Mouse (Mus musculus) kidney, postnatal 14 days (tissue): ENCODE data around the gene Selenof.

Experiments used
- DNase-seq: peaks from one replicate; pipeline ENCODE4 v3.0.0; 2022; ENCODE audit warnings: mixed read lengths

The Selenof gene

GRCm38 (mm10) chr3:144570047-144570815 lies at the start of gene Selenof, which contains the start of gene Hs2st1:
Gene Selenof, plus strand, starts transcription at chr3:144570304.
Gene Hs2st1, minus strand, starts transcription at chr3:144570181.
- peak; percentile 99 for DNase-seq

DNA sequence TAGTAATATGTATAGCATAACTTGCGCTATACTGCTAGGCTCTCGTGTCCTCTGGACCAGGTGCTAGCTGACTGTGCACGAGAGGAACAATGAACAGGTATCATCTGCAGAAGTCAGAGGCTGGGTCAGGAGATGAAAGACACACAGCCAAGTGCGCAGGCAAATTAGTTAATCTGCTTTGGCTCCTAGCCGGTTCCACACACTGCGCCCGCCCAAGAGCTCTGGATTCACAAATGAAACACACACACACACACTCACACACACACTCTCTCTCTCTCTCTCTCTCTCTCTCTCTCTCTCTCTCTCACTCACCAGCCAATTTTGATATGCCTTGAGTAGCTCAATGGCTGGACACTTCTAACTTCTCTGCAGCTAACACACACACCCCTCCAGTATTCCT lies 42.2 kb upstream of the Selenof start:
- DNase-seq = no peak

- peak; percentile 53 for DNase-seq
Measured at GRCm38 (mm10) chr3:144531023-144531422, 39.1 kb upstream of the Selenof start.

DNA sequence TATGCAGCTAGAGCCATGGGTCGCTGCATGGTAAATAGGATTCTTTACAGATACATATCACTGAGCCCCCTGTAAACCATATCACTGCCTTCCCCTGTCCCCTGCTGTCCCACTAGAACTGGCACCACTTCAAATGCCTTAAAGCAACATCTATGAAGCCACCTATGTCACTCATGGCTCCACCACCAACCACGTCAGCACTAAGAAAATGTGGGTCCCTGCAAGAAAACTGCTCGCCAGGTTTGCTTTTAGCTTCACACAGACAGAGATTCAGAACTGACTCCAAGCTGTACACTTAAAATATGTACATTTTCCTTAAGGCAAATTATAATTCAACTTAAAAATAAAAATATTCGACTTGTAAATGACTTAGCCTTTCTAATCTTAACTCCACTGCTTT lies 35.0 kb upstream of the Selenof start:
- DNase-seq = no peak

DNA sequence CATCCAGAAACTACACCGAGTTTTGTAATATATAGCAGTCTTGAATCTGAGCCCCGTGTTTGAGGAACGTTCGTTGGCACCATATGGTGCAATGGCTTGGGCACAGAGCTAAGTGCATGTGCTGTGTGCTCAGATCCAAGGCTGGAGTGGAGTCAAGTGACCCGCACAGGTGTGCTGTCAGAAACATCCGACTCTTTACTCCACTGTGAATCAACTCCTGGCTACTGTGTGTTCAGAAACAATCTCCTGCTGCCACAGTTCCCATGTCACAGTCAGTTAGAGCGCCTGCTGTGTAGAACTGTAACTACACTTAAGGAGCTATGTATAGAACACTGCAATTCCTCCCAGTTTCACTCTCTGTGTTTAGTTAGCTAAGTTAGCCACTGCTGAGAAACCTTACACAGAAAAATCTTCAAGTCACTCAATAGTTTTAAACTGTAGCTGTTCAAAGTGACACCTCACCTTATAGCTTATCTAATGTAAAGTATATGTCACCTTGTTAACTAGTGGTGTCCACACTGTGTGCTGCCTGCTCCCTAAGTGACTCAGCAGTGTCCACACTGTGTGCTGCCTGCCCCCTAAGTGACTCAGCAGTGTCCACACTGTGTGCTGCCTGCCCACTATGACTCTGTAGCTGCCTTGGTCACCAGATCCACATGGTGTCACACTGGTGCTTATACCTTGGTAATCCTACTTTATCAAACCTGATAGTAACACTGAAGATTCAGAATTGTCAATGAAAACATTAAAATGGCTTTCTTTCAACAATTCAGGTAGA lies 32.8 kb upstream of the Selenof start:
- no peak for DNase-seq

GRCm38 (mm10) chr3:144539051-144539450 lies 31.1 kb upstream of the Selenof start:
- no peak for DNase-seq

DNA sequence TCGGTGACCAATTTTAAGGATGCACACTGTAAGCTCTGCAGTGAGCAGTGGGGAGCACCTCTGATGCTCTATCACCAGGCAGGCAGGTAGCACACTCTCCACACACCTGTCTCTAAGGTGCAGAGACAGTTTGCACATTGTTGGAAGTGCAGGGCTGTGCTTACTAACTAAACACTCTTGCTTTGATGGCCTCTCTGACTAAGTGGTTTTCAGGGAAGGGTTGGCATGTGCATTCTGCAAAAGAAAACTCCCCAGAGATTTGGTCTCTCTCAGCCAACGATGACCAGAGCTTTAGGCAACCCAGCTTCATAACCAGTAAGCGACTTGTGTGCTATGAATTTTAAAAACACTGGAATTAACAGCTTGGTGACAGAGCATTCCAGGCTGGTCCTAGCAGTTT lies 29.3 kb upstream of the Selenof start:
- DNase-seq = no peak

DNA sequence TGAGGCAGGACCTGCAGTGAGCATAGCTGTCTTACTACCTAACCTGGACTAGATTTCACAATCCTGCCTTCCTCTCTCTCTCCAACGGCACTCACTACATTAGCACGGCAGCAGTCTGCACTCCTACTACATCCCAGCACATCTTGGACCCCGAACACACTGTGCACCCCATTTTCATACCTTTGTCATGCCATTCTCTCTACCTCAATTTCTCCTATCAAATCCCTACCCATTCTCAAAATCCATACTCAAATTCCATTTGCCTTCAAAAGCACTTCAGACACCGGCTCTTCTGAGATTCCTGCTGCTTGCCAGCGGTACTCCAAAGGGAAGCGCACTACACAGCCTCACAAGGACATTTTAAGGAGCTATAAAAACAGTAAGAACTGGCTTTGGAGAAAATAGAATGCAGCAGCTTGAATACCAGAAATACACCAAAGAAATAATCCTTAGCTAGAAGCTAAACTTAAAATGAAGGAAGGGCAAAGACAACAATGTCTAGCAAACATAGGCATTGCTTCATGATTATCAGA lies 28.1 kb upstream of the Selenof start:
- DNase-seq = no peak

- no peak for DNase-seq
Measured at GRCm38 (mm10) chr3:144545152-144545551, 25.0 kb upstream of the Selenof start.

DNA sequence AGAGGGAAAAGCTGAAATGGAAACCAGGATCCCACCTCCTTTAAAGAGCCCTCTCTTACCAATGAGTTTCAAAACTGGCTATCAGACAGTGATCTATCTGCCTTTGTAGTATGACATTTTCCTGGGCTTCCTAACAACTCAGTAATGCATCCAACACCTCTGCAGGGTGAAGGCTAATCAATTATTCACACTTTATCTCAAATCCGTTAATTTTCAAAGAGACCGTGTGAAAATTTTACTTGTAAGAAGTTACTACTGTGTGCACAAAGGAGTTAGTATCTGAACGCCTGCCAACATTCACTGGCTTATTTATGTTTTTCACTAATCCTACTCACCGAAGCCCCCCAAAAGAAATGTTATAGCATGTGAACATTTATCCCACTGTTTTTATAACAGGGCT lies 24.3 kb upstream of the Selenof start:
- DNase-seq = no peak

DNA sequence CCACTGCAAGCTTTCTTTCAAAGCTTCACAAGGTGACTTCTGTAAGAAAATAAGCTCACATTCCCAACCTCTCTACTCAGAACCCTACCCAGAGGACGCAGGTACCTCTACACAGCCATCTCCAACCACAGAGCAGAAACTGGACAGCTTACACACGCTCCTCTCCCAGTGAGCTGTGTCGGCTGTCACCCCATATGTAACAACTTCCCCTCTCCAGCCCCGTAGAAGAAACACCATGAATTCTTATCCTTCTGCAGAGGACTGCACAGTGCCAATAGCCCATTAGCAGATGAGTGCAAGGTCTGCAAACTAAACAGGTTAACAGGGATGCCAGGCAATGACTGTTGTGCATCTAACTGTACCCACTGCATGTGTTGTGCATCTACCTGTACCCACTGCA lies 23.6 kb upstream of the Selenof start:
- DNase-seq = no peak

DNA sequence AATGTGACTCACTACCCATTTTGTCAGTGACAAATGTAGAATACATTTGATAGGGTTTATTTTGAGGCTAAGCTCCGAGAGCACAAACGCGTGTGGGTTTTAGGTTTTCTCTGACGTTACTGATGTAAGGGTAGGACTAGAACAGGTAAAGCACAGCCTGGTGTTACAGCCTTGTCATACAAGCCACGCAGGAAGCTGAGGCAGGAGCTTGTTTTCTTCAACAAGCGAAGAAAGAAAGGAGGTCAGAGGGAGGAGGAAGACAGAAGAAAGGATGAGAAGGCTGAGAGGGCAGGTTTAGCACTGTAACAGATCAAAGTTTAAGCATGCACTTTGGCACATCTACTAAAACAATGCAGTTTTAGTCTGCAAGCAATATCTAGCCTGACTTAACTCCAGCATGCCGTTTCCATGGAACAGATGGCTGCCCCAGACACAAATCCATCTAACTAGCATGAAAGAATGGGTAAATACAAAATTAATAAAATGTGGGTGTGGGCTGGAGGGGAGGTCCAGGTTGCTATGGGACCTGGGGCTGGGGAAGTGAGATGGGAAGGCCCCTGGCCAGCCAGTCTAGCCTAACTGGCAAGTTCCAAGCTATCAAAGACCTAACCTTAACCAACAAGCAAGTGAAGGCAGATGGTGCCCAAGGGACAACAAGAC lies 21.8 kb upstream of the Selenof start:
- DNase-seq = no peak

DNA sequence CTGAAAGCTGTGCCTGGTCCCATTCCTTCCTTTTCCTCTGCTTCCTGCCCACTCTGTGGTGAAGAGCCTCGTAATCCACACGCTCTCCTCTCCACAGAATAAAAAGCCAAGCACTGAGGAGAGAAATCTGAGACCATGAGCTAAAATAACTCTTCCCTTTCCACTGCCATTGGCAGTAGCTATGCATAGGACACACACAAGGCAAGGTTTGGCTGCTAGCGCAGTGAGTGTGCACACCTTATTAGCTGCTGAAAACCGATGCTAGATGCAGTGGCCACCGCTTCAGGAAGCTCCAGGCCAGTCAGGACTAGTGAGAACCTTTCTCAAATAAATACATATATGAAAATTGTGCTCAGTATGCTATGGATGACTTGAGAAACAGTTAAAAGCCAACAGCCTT lies 20.1 kb upstream of the Selenof start:
- DNase-seq = no peak

DNA sequence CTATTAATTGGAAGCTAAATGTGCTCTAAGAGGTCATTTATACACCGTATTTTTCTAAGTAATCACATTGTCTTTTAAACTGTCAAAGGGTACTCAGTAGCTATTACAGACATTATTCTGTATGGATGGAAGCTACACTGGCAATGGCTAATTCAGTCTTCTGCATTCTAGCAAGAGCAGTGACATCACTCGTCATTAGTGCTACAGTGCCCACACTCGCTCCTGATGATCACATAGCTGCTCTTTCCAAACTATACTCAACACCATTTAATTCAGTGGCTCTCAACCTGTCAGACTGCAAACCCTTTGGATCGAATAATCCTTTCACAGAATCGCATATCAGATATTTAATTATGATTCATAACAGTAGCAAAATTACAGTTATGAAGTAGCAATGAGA lies 19.4 kb upstream of the Selenof start:
- DNase-seq = no peak

GRCm38 (mm10) chr3:144551416-144551815 lies 18.7 kb upstream of the Selenof start:
- DNase-seq = no peak

- no peak for DNase-seq
Measured at GRCm38 (mm10) chr3:144553942-144554341, 16.2 kb upstream of the Selenof start.

GRCm38 (mm10) chr3:144554503-144554902 lies 15.6 kb upstream of the Selenof start:
- DNase-seq = peak; percentile 42

DNA sequence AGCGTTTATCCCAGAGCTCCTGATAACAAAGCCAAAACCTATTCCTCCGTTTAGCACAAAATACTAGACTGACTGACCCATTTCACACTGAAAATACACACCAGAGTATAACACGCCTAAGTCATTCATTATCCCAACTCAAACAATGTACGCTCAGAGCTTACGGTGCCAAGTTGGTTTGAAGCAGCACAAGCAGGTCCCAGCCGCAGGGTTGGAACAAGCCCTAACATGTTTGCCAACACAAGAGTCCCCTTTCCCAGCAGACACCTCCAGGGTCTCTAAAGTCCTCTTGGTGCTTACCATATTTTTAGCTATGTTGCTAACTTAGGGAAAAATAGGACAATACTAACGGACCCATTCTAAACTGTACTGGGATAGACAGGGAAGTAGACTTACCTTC lies 15.0 kb upstream of the Selenof start:
- no peak for DNase-seq

DNA sequence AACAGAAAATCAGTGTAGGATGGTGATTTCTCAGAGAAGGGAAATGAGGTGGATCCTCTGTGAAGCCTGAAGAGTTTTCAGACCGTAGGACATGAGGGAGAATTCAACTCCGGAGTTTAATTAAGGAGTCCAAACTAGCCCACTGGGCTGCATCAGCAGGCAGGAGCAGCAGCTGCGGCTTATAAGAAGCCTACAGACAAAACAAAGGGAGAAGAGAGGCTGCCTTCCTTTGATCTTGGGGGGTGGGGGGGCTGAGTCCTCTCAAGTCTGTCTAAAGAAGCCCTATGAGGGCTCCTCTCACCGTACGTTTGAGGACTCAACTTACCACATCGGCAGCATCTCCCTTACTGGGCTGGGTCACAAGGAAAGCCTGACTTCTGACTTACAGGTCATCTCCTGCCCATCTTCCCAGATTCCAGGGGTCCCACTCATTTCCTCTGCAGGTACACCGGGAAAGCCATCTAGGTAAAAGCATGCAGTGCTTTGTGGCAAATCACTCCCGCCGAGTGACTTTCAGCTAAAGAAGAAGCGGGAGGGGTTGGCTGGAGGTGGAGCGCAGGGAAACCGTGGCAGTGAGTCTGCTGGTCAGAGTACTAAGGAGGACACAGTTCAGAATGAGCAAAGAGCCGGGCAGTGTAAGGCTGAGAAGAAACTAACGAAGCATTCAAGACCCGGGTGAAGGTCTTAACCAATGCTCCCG lies 13.3 kb upstream of the Selenof start:
- DNase-seq = peak; percentile 44

DNA sequence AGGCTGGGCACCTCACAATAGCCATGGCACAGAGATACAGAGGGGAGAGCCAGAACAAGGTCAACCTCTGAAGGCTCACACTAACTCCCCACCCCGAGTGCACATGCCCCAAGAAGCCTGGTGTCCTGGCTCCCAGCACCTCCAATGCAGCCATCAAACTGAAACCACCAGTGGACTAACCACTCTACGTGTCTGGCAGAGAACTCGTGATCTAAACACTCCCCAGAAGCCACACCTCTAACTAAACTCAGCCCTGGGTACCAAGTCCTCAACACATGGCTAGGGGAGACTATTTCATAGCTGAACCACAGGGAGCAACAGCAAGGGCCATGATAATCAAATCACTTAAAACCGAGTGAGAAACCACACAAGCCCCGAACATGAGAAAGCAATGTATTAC lies 11.8 kb upstream of the Selenof start:
- DNase-seq = no peak

DNA sequence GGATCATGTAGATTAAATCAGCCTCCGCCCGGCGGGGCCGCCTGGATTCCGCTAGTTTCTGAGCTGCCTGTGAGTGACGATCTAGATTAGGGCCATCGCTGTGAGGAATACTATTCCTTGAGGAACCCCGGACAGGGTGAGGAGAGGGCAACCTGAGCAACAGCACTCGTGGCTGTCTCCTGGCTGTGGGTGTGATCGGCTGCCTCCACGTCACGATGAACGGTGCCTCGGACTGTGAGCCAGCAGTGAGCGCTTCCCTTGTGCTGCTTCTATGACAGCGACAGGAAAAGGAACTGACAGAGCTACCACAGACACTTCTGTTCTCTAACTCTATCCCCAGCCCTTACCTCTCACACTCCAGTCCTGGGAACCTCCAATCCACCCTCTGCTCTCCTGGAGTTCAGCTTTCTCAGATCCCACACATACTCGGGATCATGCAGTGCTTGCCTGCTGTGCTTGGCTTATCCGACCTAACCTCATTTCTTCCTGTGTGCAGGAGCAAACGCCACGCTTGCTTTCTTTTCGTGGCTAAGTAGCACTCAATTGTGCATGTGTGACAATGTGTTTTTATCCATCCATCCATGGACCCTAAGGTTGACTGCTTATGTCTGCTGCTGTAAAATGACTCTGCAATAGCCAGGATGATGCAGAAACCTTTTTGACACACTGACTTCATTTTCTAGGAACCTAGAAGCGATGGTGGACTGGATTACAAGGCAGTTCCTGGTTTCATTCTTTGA lies 8.4 kb upstream of the Selenof start:
- DNase-seq = no peak

DNA sequence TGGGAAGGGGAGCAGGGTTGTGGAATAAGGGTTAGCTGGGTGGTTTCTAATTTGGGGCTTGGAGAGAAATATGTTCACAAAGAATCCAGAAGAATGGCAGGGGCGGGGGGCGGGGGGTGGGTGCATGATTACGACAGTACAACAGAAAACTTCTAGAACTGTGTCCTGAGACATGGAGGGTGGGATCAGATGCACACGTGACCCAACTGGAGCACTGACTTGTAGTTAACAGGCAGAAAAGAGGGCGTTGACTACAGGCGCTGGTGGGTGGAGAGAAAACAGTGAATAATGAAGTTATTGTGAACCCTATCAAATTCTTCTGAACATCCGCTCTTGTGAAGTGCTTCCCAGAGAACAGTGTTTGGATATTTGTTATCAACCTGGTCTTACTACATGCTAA lies 6.2 kb upstream of the Selenof start:
- DNase-seq = no peak
